Mouse (Mus musculus): ENCODE measurements around the gene Six2. TPM values are rescaled to one million over a fixed set of nuclear protein-coding genes. Genes with fewer than 3 reads are reported as not detected.

Gene Six2
- under 1 TPM; 0.24 to 0.61 TPM for total RNA-seq (2021)
- long read RNA-seq, experiment 1 = 0 reads
- long read RNA-seq, experiment 2, partial matches to known transcripts = 0 of 1 reads
- long read RNA-seq, experiment 2, other reads (novel, unspliced or antisense) = 0 of 1 reads

DNA sequence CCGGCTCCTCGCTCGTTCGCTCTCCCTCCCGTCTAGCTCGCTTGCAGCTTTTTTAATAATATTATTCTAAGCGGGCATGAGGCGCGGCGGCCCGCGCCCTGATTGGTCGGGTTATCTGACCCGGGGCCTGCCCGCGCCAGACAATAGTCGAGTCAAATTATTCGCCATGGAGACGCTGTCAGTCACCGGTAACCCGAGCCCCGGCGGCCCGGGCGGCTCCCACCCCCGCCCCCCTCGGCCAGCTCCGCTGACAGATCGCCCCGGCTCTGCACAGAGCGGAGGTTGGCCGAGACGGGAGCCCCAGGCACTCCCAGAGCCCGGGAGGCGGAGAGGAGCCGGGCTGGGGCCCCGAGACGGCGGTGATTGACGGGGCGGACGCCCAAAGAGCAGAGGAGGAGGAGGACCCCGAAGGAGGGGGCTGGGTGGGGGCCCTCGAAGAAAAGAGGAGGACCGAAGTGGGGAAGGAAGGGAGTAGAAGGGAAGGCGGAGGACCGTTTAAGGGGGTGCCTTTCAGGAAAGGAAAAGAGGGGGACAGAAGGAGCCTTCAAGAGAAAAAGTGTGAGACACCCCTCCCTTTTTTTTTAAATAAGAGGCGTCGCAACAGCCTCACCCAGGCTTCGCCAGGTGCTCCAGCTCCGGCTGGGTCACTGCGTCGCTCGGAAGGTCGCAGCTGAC lies at the start of gene Six2:
TSS of gene Six2 (minus strand) at position 39 of the 675 bp plus-strand sequence.
- intact Hi-C loops (cut with DNase I) = no loop called here
- DNase-seq = peak; percentile 66

- intact Hi-C loops (cut with DNase I) = no loop called here
- DNase-seq = no peak
Measured at GRCm38 (mm10) chr17:85737090-85737780, 49.2 kb upstream of the Six2 start.

DNA sequence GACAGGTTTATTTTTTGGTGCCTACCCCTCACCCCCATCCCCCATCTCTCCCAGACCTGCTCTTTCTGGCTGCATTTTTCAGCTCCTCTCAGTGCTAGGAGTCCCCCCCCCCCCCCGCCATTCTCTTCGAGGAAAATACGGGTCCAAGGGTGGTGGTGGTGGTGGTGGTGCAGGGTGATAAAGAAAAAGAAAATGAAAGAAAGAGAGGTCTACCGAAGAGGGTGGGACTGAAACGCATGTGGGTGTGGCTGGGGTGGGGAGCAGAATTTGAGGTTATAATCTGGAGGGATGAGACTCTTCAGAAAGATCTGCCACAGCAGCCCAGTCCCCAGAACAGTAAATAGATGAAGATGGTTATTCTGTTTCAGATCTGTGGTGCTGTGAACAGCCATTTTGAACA lies 43.3 kb upstream of the Six2 start:
- no peak for DNase-seq
- intact Hi-C loops (cut with DNase I) = no loop called here

GRCm38 (mm10) chr17:85730231-85731015 lies 42.3 kb upstream of the Six2 start:
- intact Hi-C loops (cut with DNase I) = no loop called here

GRCm38 (mm10) chr17:85728071-85728718 lies 40.1 kb upstream of the Six2 start:
- intact Hi-C loops (cut with DNase I) = no loop called here
- DNase-seq = peak; percentile 60 to 75

More at GRCm38 (mm10) chr17:85730231-85731015, 42.3 kb upstream of the Six2 start:
- DNase-seq = peak in 1 of 2 experiments; percentile 4

DNA sequence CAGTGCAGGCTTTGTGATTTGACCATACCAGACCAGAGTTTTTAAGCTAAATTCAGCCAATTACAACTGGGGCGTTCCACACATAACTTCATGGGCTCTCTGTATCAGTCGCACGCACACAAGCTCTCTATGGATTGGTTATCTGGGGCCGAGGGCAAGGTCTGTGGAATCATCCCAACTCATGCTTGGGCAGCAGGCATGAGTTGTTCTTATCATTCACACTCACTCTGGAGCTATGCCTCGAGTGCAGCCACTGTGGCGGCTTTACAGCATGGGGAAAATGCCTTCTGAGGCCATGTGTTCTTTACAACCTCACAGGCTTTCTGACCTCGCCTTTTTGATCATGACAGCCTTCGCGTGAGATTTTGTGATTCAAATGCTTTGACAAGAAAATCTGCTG lies 37.9 kb upstream of the Six2 start:
- intact Hi-C loops (cut with DNase I) = no loop called here
- DNase-seq = no peak

GRCm38 (mm10) chr17:85723166-85723565 lies 35.1 kb upstream of the Six2 start:
- intact Hi-C loops (cut with DNase I) = no loop called here
- DNase-seq = peak; percentile 8 to 41

DNA sequence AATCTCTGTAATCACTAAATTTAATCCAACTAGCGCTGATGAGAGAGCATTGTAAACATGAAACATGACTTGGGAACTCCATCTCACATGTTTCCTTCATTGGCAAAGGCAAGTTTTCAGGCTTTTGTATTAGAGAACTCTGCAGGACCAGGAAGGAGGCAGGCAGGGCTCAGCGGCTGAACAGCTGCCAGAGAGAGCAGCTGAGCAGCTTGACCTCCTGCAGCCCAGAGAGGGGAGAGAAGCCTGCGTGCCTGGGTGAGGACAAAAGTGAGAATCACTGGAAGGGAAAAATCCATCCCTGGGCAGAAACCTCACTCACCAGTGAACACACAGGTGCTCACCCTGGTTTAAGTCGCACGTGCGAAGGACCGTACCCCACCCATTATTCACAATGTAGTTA lies 29.2 kb upstream of the Six2 start:
- DNase-seq = peak; percentile 10 to 23
- intact Hi-C loops (cut with DNase I) = no loop called here

DNA sequence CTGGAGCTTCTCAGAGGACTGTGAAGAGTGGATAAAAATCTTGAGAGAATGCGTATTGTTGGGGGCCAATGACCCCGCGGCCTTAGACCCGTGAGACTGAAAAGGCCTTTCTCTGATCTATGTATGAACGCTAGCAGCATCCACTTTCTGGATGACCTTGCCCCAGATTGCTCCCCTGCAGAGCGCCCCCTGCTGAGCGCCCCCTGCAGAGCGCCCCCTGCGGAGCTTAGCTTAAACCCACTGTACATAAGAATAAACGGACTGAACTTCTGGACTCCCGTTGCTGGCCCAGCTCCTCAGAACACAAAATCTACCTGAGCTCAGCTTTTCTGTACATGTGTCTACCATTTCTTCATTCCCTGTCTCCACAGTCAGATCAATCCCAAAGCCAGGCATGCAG lies 27.7 kb upstream of the Six2 start:
- no peak for DNase-seq
- intact Hi-C loops (cut with DNase I) = no loop called here

DNA sequence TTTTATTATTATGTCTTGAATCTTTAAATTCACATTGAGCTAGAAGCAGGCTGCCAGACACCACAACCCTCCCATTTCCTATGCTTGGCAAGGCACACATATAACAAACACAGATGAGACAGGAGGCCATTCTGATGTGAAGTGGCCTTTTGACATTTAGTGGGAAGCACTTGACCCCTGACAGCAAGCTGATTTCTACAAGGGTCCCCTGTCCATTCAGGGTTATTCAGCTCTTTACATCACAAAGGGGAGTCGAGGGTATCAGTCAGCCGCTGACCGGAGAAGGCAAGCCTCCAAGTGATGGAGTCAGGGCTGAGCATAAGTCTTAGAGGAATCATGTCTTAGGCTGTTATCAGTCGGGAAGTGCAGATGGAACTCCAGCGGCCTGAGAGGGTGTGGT lies 26.3 kb upstream of the Six2 start:
- intact Hi-C loops (cut with DNase I) = no loop called here
- DNase-seq = no peak

DNA sequence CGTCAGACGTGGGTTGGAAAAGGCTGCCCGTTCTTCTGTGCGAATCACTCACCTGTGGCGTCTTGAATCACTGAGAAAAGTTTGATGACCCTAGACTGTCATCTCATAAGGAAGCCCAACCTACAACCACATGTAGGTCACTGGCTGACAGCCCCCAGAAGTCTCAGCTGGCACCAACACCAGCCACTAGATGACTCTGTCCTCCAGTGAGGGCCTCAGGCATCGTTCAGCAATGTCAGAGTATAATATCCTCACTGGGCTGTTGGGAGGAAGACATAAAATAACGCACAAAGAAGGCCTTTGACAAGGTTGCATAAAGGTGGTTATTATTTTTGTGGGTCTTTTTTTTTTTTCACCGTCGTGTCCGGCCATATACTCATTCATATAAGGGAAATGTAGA lies 24.8 kb upstream of the Six2 start:
- DNase-seq = no peak

GRCm38 (mm10) chr17:85704369-85705260 lies 16.5 kb upstream of the Six2 start:
- intact Hi-C loops (cut with DNase I) = no loop called here
- DNase-seq = no peak

More for the DNA sequence above, 24.8 kb upstream of the Six2 start:
- intact Hi-C loops (cut with DNase I) = no loop called here

DNA sequence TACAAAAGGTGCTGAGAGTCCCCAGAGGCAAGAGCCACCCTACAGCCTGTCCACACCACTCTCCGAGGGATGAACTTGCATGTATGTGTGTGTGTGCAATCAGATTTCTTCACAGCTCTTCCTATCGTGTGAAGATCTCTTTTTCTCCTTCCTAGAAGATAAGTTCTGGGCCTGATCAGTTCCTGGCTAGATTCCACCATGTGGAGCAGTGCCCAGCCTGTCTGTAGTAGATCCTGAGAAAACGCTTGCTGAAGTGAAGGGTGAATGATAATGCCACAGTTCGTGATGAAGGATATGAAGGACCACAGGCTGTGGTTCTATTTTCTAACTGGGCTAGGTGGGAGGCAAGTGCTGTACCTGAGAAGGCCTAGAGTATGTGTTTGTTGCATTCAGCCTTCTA lies 12.0 kb upstream of the Six2 start:
- intact Hi-C loops (cut with DNase I) = no loop called here
- no peak for DNase-seq

- no peak for DNase-seq
- intact Hi-C loops (cut with DNase I) = no loop called here
Measured at GRCm38 (mm10) chr17:85698643-85699042, 10.6 kb upstream of the Six2 start.

- no peak for DNase-seq
- intact Hi-C loops (cut with DNase I) = no loop called here
Measured at GRCm38 (mm10) chr17:85697976-85698375, 9.9 kb upstream of the Six2 start.

DNA sequence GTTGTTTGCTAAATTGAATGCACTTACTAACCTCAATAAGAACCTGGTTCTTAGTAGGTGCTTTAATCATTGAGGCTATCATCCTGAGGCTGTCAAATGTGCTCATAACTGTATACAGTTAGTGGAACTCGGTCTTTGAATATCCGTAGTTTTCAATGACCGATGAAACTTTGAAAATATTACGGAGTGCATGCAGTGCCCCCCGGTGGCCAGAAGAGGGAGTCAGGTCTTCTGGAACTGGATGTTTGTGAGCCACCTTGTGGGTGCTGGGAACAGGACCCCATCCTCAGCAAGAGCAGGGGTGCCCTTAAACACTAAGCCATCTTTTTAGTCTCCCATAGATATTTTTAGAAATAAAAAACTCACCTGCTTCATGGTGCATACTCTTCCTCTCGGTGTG lies 6.4 kb upstream of the Six2 start:
- intact Hi-C loops (cut with DNase I) = no loop called here
- no peak for DNase-seq

- intact Hi-C loops (cut with DNase I) = no loop called here
- no peak for DNase-seq
Measured at GRCm38 (mm10) chr17:85693101-85693500, 5.0 kb upstream of the Six2 start.

GRCm38 (mm10) chr17:85692594-85692993 lies 4.5 kb upstream of the Six2 start:
- intact Hi-C loops (cut with DNase I) = no loop called here
- DNase-seq = no peak

DNA sequence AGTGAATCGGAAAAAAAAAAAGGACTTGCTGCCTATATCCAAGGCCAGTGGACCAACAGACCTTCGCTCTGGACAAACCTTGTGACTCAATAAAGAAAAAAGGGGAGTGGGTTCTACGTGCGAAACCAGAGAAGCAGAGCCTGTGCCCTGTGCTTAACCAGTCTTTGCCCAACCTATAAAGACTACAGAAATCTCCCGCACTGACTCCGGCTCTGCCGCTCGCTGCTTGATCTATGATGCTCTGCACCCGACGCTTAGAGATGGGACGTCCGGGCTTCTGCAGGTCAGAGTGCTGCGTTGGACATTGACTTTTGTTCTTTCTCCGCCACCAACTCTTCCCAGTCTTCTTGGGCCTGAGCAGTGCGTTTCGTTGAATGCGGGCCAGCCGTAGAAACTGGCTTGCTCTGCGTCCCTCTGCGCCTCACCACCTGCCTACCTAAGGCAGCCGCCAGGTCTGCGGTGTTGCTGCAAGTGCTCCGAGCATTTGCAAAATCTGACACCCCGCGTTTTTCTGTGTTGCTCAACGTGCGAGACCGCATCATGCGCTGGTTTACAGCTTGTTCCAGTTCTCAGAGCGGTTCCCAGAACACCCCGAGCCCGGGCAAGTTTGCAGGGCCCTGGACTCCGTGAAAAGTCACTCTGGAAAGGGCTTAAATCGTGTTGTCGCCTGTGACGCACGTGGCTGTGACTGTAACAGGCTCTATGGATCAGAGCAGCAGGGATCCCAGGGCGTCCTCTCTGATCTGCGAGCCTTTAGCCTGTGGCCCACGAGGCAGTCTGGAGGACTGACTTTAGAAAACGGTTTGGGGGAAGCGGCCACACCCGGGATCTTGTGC lies 3.8 kb upstream of the Six2 start:
- intact Hi-C loops (cut with DNase I) = no loop called here
- peak in 1 of 2 experiments; percentile 21 for DNase-seq
